Mouse (Mus musculus): ENCODE measurements around the gene Pax3.

The Pax3 gene

DNA sequence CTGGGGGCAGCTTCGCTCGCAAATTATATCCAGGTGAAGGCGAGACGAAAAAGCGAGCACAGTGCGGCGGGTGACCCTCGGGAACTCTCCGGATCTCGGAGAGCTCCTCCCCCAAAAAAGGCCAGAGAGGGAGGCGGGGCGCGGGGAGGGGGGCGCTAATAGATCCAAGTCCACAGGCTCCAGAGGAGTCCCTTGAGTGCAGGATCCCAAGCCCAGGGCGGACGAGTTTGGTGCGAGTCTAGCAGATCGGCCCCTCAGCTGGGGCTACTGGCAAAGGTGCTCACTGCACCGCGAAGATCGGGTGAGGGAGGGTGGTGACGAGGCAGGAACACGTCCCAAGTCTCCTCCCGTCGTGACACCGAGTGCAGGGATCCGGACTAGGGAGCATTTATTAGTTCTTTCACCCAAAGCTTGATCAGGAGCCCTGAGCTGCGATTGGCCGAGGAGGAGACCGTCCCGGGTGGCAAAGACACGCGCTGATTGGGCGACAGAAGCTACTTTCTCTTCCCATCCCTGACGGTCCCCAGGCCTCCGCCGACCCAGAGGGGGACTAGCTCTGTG is at the start of gene Pax3:
Gene Pax3, minus strand, starts transcription at position 384 of the 561 bp plus-strand sequence.
- no peak for DNase-seq (ENCODE audit: low read depth, low spot score)

DNA sequence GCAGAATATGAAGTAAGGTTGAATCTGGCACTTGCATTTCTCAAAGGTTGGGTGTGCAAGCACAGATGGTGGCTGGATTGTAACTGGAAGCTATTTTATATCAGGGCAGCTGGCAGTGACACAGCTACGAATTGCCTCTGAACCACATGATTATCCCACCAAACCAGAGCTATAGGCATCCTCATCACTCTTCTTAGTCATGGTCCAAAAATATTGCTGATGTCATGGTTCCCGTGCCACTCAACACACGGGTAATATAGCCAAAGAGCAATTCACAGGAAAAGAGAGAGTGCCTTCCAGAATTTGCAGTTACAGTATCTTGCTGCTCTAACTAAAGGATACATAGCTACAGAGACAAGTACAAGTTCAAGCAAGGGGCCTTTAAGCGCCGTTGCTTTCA is 37.4 kb upstream of the Pax3 start:
- no peak for DNase-seq (ENCODE audit: low read depth, low spot score)

DNA sequence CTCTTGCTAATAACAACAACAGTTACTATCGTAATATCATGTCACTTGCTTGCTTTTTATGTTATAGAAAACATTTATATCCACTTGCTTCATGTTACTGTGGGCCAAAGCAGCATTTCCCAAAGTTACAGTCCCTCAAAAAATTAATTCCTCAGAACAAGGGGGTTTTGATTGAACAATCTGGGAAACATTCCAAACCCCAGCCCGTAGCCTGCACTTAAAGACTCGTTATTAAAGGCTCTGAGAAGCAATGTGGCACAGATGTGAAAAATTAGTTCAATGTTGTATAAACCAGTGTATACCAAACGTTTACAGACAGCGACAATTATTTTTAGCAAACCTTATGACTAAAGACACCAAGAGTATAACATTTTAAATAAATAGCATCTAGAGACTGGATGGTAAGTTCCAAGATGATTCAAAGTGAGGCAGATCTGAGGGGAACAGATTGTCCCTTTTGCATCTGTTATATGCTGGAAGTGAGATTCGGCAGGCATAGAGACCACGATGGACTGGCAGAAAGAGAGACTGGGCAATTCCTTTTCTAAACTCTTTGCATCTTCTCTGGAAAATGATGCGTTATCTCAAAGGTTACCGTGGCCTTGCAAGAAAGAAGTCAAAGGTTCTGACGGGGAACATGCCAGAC is 35.1 kb upstream of the Pax3 start:
- DNase-seq (ENCODE audit: low read depth, low spot score): no peak

DNA sequence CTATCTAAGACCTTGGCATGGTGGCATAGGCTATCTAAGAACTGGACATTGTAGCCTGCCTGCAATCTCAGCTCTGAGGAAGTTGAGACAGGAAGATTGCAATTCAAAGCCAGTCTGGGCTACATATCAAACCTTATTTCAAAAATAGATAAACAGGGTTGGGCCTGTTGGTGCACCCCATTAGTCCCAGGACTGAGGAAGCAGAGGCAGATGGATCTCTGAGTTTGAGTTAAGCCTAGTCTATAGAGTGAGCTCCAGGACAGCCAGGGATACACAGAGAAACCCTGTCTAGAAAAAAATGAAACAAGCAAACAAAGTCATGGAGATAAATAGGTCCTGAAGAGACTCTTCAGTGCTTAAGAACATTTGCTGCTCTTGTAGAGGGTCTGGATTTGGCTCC is 32.9 kb upstream of the Pax3 start:
- no peak for DNase-seq (ENCODE audit: low read depth, low spot score)

DNA sequence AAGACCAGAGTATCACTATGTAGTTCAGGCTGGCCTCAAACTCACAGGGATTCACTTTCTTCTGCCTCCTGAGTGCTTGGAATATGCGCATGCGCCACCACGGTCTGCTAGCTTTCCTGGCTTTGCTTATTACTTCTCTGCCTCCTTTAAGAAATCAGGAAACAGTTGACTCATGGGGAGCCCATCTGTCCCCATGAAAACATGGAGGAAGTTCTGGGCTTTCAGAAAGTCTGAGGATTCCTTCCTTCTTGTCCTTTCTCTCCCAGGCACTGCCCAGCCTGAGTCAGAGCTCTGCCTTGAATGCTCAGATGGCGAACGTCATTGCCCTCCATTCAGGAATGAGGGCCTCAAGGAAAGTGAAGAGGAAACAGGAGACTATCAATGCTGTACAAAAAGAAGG is 31.8 kb upstream of the Pax3 start:
- DNase-seq (ENCODE audit: low read depth, low spot score): no peak

DNA sequence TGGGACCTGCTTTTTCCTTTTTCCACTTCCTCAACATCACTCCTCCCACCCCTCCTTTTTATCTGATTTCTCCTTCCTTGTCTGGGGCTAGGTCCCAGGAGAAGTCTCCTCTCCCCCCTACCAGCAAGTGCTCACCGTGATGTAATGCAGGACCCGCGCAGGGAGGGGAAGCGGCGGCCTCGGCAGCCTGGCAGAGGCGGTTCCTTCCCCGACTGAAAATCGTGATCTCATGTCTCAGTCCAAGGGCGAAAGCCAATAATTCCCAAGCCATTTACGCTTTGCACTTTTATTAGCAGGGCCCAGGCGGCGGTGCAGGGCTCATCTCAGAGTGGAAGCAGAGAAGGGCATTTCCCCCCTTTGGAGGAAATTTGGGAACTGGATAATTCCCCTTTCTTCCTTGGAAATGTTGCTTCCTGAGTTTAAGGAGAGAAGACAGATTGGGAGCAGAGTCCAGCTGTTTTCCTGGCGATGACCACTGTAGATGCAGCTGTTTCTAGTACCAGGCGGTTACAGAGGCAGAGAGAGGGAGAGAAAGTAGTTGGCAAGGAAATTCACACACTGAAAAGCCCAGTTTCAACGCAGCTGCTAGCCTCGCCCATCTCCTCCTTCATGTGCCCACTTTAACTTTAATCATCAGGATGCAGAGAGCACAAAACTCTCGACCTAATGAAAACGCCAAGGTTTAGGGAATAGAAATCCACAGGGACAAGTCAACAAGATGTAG is 21.3 kb upstream of the Pax3 start:
- no peak for DNase-seq (ENCODE audit: low read depth, low spot score)

DNA sequence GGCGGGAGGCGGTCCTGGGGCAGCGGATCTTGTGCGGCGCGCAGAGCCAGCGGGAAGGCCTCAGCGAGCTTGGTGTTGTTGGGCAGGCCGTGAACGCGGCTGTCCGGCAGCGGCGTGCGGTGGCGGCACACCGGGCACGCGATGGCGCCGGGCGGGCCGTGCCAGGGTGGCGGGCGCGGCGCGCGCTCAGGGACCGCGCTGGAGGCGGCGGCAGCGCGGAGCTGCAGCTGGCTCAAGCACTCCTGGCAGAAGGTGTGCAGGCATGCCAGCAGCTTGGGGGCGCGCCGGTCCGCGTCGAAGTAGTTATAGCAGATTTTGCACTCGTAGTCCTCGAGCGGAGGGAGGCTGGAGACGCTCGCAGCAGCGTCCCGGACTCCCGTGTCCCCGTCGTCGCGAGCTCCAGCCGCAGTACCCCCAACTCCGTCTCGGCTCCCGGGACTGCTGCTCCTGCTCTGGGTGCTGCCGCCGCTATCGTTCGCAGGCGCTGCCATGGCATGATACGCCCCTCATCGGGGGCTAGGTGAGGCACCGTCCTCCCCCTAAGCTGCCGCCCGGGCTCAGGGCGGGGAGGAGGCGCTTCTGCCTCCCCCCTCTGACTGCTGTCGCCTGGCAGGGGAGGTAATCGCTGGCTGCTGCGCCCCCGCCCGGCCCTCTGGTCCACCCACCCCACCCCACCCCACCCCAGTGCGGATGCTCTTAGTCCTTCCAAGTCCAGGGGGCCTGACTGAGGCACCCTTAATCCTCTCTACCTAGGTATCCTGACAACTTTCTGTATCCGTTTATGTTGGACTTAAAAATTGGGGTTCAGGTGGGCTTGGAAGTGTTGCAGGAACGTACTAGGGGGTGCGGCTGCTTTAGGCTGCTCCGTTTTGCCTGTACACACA is 20.5 kb upstream of the Pax3 start:
- DNase-seq (ENCODE audit: low read depth, low spot score): no peak

DNA sequence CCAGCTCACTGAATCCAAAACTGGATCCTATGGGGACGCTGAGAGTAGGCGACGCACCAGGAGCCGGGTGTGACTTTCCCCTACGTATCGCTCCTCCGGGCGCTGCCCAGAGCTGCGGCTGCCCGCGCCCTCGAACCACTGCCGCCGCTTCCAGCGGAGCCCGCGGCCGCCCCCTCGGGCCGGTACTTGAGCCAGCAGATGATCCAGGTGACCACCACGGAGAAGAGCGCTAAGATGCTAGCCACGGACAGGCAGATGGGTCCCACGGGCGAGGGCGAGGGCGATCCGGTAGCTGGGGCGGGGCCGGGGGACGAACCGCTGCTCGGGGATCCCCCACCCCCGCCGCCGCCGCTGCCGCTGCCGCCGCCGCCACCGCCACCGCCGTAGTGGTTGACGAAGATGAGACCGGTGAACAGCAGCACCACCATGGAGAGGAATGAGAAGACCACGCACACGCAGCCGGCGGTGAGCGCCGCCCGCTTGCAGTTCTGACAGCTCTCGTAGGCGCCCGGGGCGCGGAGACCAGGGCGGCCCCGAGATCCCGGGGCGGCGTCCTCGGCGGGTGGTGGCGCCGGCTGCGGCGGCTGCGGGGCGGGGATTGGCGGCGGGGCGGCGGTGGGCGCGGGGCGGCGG is 19.7 kb upstream of the Pax3 start:
- DNase-seq (ENCODE audit: low read depth, low spot score): no peak

DNA sequence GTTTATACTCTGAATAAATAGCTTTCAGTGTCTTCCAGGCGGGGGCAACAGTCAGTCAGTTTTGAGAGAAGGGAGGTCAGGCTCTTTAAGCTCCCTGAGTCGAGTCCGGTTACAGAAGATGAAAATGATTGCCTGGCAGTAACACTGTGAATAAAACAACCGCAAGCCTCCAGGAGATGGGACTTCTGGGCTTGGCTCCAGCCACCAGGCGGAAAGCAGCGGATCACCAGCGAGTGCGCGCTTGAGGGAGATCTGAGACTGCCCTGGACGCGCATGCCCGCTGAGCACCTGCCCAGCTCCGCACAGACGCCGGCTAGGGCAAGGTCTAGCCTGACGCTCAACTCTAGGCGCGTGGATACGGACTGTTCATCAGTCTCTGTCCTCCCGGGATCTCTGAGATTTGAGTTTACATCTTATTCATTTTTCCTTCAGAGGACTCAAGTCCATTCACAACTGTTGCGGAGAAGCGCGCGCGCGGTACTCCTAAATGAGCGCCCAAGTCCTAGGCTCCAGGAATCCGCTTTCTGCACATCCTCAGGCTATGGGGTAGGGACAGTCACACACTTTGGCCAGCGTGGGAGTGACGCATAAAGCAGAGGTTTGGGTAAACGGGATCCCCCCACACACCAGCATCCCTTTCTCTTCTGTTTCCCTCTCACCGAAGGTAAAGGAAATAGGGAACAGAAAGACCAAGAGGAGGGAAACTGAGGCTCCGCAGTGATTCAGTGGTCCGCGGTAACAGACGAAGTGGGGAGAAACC is 19.0 kb upstream of the Pax3 start:
- no peak for DNase-seq (ENCODE audit: low read depth, low spot score)

DNA sequence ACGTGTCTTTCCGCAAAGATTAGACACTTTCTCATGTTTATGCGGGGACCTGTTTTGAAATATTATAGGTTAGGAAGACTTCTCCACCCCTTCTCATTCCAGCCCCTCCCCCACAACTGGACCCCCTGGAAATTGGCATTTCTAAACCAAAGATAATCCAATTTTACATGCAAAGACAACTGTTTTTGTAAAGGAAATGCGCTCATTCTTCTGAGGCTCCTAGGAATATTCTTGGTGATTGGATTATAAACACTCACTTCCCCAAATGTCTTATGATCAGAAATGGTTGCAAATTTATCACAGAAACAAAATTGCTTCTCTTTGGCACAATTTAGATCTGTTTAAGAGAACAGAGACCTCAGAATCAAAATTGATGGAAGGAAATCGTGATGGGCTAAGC is 14.1 kb upstream of the Pax3 start:
- DNase-seq (ENCODE audit: low read depth, low spot score): no peak

DNA sequence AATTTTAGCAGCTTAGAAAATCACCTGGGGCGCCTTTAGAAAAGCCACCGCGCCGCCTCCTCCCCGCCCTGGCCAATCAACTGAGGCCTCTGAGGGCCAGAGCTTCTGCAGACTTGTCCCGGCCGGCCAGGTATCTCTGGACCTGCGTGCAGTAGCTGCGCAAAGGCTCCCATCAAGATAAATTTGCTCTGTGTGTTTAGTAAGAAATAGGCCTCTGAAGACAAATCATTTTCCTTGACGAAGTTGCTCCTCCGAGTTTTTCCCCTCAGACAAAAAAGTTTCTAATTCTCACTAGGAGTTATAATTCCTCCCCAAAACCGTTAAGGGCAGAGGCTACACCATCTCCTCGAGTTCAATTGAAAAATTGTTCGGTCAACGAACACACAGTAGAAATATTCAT is 13.6 kb upstream of the Pax3 start:
- DNase-seq (ENCODE audit: low read depth, low spot score): no peak

DNA sequence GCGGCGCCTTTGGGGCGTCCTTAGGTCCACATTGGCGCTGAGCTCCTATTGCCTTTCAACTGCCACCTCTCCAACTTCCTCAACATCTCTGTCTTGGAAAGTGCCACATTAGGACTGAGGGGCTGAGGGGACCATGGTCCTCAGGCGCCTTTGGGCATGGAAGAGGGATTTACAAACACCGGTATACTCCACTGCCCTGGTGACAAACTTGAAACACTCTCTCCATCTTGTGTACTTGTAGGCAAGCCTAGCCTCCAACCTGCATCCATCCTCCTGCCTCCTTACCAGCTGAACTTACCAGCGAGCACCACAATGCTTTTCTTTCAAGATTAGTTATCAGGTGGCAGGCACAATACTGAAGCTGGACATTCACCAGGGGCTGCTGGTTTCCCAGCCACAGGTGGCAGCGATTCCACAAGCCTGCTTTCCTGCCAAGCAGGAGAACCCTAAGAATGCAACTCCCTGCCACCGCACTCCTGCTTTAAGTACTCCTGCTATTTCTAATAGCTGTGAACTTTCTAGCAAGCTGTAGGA is 11.4 kb upstream of the Pax3 start:
- no peak for DNase-seq (ENCODE audit: low read depth, low spot score)

DNA sequence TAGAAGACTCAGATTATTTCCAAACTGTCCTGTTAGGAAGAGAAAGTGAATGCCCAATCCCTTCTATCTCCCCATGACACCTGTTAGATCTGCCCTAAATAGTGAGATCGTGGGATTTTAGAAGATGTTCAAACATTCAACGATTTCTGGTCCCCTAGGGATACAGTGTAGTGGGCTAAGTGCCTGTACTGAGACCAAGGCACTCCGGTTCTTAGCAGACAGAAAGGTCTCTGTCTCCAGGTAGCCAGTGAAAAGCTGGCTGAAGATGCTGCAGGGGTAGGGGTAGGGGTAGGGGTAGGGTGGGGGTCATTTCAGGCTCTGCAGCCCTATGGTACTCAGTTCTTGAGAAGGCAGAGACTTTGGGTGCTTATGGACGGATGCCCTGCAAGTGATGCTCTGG is 7.4 kb upstream of the Pax3 start:
- DNase-seq (ENCODE audit: low read depth, low spot score): no peak

DNA sequence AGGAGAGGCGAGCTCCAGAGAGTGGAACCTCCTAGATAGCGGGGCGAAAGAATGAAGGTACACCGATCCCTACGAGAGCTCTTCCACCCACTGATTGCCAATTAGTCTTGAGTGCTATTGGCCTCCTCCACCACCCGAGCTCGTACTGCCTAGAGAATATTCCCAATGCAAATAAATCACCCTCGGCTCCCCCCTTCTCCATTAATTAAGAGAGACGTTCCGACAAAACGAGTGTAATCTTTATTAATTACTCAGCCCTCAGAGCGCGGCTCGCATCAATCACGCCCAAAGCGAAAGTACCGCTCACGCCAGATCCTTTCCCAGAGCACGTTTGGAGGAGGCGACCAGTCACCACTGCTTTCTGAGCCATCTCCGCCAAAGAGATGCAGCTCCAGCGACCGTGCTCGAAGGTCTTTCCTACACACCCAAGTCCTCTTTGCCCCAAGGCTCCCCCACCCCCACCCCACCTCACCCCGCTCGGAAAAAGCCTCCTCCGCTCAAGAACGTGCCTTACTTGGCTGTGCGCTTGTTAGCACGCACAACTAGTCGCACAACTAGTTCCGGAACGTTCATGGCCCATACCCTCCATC is 6.8 kb upstream of the Pax3 start:
- DNase-seq (ENCODE audit: low read depth, low spot score): no peak

DNA sequence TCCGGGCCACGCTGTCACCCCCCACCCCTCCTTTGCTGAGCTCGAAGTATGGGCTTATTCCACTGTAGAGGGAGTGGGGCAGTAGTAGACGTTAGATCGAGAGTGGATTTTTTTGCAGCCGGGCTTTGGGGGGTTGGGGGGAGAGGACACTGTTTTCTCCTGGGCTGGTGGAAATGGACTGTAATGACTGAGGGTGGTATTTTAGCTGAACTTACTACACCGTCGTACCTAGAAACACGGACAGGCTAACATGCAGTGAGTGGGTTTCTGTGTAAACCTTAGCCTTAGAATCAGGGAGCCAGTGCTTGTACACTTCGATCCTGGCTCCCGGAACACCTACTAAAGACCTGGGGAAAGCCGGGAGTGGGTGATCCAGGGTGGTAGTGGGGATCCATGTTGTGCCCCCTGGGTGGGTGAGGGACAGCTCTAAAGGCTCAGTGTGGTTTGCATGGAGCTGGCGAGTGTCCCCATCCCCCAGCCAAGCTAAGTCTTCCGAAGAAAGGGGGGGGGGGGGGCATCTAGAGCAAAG is 6.2 kb upstream of the Pax3 start:
- no peak for DNase-seq (ENCODE audit: low read depth, low spot score)

DNA sequence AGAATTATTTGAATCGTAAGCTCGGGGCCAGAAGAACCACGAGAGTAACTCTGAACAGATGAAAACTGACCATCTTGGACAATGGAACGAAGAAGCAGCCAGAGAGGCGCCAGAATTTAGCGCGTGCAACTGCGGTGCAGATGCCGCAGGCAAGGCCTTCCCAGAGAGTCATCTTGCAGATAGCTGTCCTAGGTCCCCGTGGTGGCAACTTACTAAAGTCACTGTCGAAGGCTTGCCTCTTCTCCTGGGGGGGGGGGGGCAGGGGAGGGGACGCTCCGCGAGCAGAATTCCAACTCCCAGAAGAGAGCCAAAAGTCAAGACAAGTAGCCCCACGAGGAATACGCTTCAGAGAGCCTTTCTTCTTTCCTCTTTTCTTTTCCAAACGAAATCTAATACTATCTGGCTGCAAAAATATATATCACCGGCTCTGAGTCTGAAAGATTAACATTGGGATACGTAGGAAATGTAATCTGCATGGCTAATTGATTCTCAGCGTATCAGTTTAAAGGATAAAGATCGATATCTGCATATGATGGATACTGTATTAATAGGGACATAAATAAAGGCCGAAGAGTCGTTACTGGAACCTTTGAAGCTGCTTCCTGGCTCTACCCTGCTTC is 5.6 kb upstream of the Pax3 start:
- no peak for DNase-seq (ENCODE audit: low read depth, low spot score)

DNA sequence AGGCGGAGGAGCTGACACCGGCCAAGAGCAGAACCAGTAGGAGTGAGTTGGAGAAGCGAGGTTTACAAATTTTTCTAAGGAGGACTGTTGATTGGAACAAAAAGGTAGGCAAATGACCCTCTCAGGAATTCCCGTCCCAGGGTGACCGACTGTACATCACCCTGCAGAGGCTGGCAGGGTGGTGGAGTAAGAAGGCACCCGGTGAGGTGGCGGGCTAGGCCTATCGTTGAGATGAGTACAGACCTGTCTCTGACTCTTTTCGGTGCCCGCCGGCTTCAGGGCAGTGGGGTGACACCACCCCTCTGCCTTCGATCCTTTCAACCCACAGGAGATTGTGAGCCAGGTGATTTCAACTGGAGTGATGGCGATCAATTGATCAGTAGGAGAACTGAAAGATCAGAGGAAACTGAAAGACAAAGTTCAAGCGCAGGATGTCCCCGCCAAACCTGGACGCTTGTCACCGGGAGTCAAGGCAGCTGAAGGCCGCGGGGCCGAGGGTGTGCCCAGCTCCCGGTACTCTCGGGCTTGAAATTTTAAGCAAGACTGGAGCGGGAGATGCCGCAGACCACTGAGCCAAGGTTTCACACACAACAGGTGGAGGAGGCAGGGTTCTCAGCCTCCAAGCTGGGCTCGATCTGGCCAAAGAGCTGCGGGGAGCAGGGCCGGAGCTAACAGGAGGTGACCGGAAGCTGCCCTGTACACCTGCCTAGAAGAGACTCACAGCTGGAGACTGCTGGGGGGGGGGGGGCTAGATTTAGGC is 4.5 kb upstream of the Pax3 start:
- DNase-seq (ENCODE audit: low read depth, low spot score): no peak

DNA sequence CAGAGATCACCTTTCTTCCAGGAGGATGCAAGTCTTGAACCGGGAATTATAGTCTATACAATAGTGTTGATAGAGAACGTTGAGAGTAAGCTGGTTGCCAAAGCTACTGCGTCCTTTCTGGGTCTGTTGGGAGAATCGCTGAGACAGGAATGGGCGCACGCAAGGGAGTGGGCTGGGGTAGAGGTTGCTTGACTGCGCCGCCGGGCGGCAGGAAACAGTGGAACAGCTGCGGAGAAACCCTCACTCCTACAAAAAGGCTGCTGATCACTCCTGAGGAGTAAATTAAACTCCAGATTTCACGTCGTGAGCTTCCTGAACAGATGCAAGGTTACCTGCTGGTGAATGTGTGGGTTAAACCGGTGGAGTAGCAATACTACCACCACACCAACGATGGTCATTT is 3.3 kb upstream of the Pax3 start:
- no peak for DNase-seq (ENCODE audit: low read depth, low spot score)

DNA sequence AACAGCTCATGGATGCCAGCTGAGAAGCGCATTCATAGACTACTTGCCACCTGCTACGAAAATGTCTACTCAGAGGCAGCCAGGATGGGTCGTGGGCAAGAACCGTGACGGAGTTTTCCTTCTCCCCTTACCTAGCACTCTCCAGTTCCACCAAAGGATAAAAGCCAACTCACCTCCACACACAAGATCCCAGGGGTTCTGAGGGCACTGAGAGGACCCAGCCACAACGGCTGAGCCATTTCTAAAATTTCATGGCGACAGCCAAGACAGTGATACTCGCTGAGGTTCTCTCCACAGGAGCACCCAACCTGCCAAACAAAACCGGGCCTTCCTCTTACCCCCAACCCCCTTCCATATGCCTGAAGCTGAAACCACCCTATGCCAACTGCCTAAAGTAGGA is 2.3 kb upstream of the Pax3 start:
- DNase-seq (ENCODE audit: low read depth, low spot score): no peak

Data from forelimb bud, embryonic 11.5 days (tissue).